Mouse (Mus musculus) cerebellum, adult 11 months (tissue): ENCODE data around the gene Hif3a.
"Not testable (repeated sequence)": the region's sequence is repeated elsewhere in the genome, so short reads cannot be mapped to it uniquely, and the experiment has no call there.

ENCODE experiments used
- DNase-seq: peaks from one replicate; pipeline ENCODE4 v3.0.0; 2022

The Hif3a gene

GRCm38 (mm10) chr7:17062389-17062788 lies at the start of gene Hif3a:
Gene Hif3a, minus strand, starts transcription at chr7:17062427.
- DNase-seq, result no peak

DNA sequence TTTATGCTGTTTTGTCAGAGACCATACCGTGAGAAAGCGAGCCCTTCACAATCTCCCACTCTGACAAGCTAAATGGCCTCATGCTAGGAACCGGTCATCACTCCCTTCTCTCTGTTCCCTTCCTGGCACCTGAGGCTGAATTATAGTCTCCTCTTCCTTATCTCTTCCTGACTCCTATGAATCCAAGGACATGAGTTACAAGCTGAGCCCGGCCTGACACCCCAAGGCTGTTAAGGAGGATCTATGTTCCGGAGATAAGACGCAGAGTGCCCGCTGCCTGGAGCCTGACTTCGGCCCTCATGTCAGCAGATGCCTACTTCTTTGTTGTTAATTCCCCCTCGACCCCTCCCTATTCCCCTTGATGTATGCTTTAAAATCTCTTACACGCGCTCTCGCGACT lies 39.4 kb upstream of the Hif3a start:
- not testable (repeated sequence) for DNase-seq

DNA sequence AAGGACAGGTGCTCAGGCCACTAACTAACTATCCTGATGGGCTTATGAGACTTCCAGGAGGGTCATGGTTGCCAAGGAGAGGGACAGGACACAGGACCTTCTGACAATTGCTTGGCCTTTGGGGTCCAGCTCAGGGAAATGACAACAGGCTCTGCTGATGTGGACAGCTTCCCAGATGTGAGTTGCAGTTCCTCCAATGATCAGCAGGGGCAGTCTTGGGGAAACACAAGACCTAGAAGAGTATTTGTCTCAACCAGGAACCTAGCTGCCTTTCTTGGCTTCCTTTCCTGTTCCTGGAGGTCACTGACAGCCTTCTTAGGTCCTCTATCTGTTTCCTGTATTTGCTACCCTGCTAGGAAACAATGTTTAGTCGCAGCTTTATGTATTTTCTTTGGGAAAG lies 29.1 kb upstream of the Hif3a start:
- DNase-seq, result no peak

- DNase-seq, result no peak
These were observed 27.9 kb upstream of the Hif3a start for GRCm38 (mm10) chr7:17090058-17090585.

GRCm38 (mm10) chr7:17087731-17088130 lies 25.5 kb upstream of the Hif3a start:
- DNase-seq, result no peak

DNA sequence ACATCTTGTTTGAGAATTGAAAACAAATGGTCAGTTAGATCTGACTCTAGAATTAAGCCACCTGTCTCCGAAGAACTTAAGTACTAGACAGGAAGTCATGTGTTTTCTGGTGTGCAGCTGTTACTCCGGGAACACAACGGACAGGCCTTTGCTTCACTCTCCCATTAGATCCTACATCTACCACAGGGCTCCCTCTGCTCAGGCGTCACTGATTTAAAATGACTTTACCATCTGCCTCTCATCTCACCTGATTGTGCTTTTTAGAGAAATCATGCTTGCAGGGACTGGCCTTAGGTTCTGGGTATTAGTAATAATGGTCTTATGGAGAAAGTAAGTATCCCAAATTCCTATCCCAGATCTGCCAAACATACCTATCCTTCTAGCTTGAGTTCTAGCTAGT lies 20.5 kb upstream of the Hif3a start:
- no peak for DNase-seq

- peak; percentile 76 for DNase-seq
These were observed 15.9 kb upstream of the Hif3a start for GRCm38 (mm10) chr7:17078076-17078654.

GRCm38 (mm10) chr7:17076542-17076941 lies 14.3 kb upstream of the Hif3a start:
- DNase-seq, result no peak

DNA sequence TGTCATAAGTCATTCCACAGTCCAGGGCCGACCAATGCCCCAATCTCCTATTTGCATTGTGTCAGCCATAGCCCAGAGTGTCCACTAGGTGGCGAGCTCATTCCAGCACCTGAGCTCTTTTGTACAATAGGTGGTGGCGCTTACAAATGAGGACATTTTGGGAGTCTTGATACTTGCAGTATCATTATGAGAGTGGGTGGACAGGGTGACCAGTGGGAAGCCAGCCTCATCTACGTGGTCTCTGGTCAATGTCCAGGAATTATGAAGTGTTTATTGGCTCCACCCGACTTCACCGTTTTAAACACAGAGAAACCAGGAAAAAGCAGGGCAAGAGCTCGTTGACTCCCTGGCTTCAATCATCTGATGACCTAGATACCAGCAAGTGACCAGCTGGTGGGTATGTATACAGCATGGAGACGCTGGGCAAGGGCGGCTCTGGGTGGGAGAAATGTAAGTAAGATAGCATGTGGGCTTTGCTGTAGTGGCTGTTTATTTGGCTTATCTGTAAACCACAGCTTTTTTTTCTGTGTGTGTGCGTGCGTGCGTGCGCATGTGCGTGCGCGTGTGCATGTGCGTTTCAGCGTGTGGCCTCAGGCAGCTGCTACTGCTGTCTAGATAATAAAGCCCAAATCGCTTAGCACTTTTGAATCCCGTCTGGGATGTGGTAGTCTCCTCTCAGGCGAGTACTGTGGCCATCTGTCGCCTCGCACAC lies 11.8 kb upstream of the Hif3a start, which contains the start of gene Psg16:
Gene Psg16 (plus strand): TSS at position 137 of the 712 bp plus-strand sequence.
- DNase-seq, result peak; percentile 88

DNA sequence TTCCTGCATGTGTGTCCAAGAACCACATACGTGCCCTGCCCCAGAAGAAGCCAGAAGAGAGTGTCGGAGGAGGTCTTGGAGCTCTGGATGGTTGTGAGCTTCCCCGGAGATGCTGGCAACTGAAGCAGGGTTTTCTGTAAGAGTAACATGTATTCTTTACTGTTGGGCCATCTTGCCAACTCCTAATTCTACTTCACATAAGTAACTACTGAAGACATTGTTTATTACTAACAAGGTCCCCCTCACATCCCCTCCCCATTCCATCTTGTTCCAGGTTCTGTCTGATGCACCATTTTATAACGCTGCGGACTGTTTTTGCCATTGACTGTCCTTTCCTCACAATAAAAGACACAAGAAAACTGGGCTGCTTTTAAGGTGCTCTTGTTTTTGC lies 11.3 kb upstream of the Hif3a start:
- no peak for DNase-seq

GRCm38 (mm10) chr7:17067651-17068050 lies 5.4 kb upstream of the Hif3a start:
- not testable (repeated sequence) for DNase-seq

DNA sequence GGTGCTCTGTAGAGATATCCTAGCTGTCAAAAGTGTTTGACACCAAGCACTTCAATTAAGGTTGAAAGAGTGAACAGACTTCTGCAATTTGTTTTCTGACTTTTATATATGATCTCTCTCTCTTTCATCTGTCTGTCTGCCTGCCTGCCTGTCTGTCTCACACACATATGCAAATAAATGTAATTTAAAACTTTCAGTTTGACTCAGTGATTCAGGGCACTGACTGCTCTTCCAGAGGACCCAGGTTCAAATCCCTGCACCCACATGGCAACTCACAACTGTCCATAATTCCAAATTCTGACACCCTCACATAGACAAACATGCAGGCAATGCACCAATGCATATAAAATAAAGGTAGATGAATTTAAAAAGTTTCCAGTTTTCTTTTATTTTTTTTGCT lies 4.8 kb upstream of the Hif3a start:
- DNase-seq, result no peak

- DNase-seq, result peak; percentile 83
These were observed 4.2 kb upstream of the Hif3a start for GRCm38 (mm10) chr7:17066412-17066811.

- no peak for DNase-seq
These were observed 3.4 kb upstream of the Hif3a start for GRCm38 (mm10) chr7:17065620-17066019.

GRCm38 (mm10) chr7:17062845-17063244 lies 618 bp upstream of the Hif3a start:
- no peak for DNase-seq

- no peak for DNase-seq
These were observed 1.2 kb downstream of the Hif3a start for GRCm38 (mm10) chr7:17060782-17061605.

- DNase-seq, result peak; percentile 86
These were observed 2.0 kb downstream of the Hif3a start for GRCm38 (mm10) chr7:17060031-17060781.

GRCm38 (mm10) chr7:17059463-17059844 lies 2.8 kb downstream of the Hif3a start:
- no peak for DNase-seq

DNA sequence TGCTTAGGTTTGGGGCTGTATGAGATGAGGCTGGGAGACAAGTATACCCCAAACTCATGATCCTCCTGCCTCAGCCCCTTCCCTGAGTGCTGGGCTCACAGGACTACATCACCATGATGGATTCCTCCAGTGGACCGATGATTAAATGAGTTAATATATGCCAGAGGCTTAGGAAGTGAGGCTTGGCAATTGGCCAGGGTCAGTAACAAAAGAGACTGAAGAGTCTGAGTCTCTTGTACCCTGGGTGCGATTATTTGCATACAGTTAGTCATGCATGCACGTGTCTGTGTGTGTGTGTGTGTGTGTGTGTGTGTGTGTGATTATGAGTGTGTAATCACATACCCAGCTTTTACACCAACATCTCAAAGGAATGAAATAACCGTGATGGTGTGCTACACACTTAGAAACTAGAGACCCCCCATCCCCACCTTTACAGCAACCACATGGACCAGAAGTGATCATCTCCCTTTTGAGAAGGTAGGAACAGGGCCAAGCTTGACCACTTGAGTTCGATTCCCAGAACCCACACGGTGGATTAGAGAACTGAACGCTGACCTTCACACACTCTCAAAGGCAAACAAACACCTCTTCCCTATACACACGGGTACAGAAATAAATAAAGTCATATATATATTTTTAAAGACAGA lies 3.3 kb downstream of the Hif3a start:
- DNase-seq, result no peak

GRCm38 (mm10) chr7:17058071-17058689 lies 4.0 kb downstream of the Hif3a start:
- DNase-seq, result no peak

- no peak for DNase-seq
These were observed 5.4 kb downstream of the Hif3a start for GRCm38 (mm10) chr7:17056601-17057523.
